Mouse (Mus musculus) lung, adult 2 months (tissue): Measurements from ENCODE around the gene Fam89b.

Experiments used
- CTCF ChIP-seq: fragments of 200-500 bp; IDR thresholded peaks from 2 replicates; pipeline ENCODE4 v1.5.1; 2011; ENCODE audit warnings: mild to moderate bottlenecking, low read length, control low read depth; ENCODE audit not compliant: insufficient read depth
- POLR2A ChIP-seq: fragments of 200-500 bp; IDR thresholded peaks from 2 replicates; pipeline ENCODE4 v1.6.1; 2011; ENCODE audit warnings: low read depth, mild to moderate bottlenecking, control low read depth, low read length, borderline replicate concordance; ENCODE audit errors: extremely low read depth

DNA sequence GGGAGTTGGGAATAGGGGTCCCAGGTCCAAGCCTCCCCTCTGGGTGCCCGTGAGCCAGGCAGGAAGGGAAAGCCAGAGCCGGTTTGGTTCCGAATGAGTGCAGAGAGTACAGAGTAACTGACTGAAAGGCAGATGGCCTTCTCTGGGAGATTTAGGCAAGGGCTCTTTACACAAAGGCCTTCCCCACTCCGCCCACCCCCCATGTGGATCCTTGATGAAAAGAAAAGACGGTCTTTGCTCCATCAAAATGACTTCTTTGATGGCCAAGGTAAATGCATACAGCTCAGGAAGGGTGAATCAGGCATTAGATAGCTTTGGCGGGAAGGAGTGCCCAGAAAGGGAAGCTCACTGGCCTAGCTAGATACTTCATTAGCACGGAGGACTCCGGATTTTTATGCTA, 48.9 kb upstream of the Fam89b start:
- TF ChIP-seq CTCF (no peak), POLR2A (no peak)
